Mouse (Mus musculus) neural tube, embryonic 13.5 days (tissue): ENCODE results near the gene Hyls1. TPM values are rescaled to one million over a fixed set of nuclear protein-coding genes. Genes with fewer than 3 reads are reported as not detected.

Experiments
- ATAC-seq: fragments of 200-750 bp; cut with Nextera tagmentation; 2 replicates; pipeline ENCODE4 v1.8.0; 2017; ENCODE audit warnings: low read depth, mild to moderate bottlenecking, moderate TSS enrichment, moderate library complexity
- H3K27ac ChIP-seq: fragments of 300-500 bp; sonication (generic); replicated peaks from 2 replicates; pipeline ENCODE4 v1.5.1; 2015; ENCODE audit warnings: moderate library complexity, mild to moderate bottlenecking, inconsistent platforms
- H3K27me3 ChIP-seq: fragments of 300-500 bp; sonication (generic); 2 replicates; pipeline ENCODE4 v1.6.1; 2015; ENCODE audit warnings: mild to moderate bottlenecking, inconsistent platforms
- H3K36me3 ChIP-seq: fragments of 300-500 bp; sonication (generic); 2 replicates; pipeline ENCODE4 v1.6.1; 2015; ENCODE audit warnings: mild to moderate bottlenecking, inconsistent platforms
- H3K4me1 ChIP-seq: fragments of 300-500 bp; sonication (generic); replicated peaks from 2 replicates; pipeline ENCODE4 v1.6.1; 2015; ENCODE audit warnings: inconsistent platforms
- H3K4me2 ChIP-seq: fragments of 300-500 bp; sonication (generic); 2 replicates; pipeline ENCODE4 v1.6.1; 2015; ENCODE audit warnings: inconsistent platforms, mild to moderate bottlenecking, moderate library complexity
- H3K4me3 ChIP-seq: fragments of 300-500 bp; sonication (generic); 2 replicates; pipeline ENCODE4 v1.5.1; 2015; ENCODE audit warnings: mild to moderate bottlenecking, inconsistent platforms
- H3K9ac ChIP-seq: fragments of 300-500 bp; sonication (generic); 2 replicates; pipeline ENCODE4 v1.6.1; 2015; ENCODE audit warnings: moderate library complexity, mild to moderate bottlenecking, inconsistent platforms
- H3K9me3 ChIP-seq: fragments of 300-500 bp; sonication (generic); 2 replicates; pipeline ENCODE4 v1.6.1; 2016; ENCODE audit warnings: inconsistent platforms
- WGBS: fragments of 180-500 bp; shearing (Covaris S2); methylation state at CpG from one replicate; pipeline ENCODE4 v1.1.7; 2015; 5-methylcytosine and 5-hydroxymethylcytosine counted together
- polyA plus RNA-seq: library from polyadenylated mRNA; unstranded; fragments of >200 nt; fragmentation: Nextera tagmentation; extraction: Ambion mirVana; gene quantifications from 2 replicates; pipeline ENCODE4 v1.2.1, GENCODE M21; 2015

Gene Hyls1
- polyA plus RNA-seq, 1 experiment from 2014 or later, result 18.6 TPM

GRCm38 (mm10) chr9:35541488-35541887 is 28.7 kb downstream of the Hyls1 start:
- H3K36me3 ChIP-seq, result peaks cover 50% of the 10 kb centered on the region
- no peak overlapping the region for H3K9ac ChIP-seq
- 10% methylated on average over 6 of the region's 6 CpGs for WGBS
- peak; percentile 68; the same call in 1 of the 2 replicates for ATAC-seq
- peaks cover 6% of the 10 kb centered on the region for H3K4me1 ChIP-seq
- no peak overlapping the region for H3K4me3 ChIP-seq
- H3K27me3 ChIP-seq, result no peaks in the 10 kb centered on the region
- no peaks in the 10 kb centered on the region for H3K9me3 ChIP-seq
- no peak overlapping the region for H3K4me2 ChIP-seq
- H3K27ac ChIP-seq, result no peak overlapping the region

GRCm38 (mm10) chr9:35541024-35541423 is 29.2 kb downstream of the Hyls1 start:
- Histone ChIP-seq H3K4me1 (peaks cover 6% of the 10 kb centered on the region), H3K4me2 (no peak overlapping the region), H3K27me3 (no peaks in the 10 kb centered on the region), H3K9me3 (no peaks in the 10 kb centered on the region), H3K27ac (no peak overlapping the region), H3K36me3 (peaks cover 45% of the 10 kb centered on the region), H3K4me3 (no peak overlapping the region), H3K9ac (no peak overlapping the region)
- peak; percentile 16; the same call in 1 of the 2 replicates for ATAC-seq
- 89% methylated on average over 5 of the region's 5 CpGs for WGBS

GRCm38 (mm10) chr9:35539001-35539750 is 31.0 kb downstream of the Hyls1 start:
- 74% methylated on average over 13 of the region's 13 CpGs for WGBS
- no peaks in the 10 kb centered on the region for H3K9me3 ChIP-seq
- no peak overlapping the region for H3K4me2 ChIP-seq
- ATAC-seq, result no peak
- H3K36me3 ChIP-seq, result peaks cover 27% of the 10 kb centered on the region
- H3K27ac ChIP-seq, result no peak overlapping the region
- H3K27me3 ChIP-seq, result no peaks in the 10 kb centered on the region
- no peaks in the 10 kb centered on the region for H3K4me1 ChIP-seq
- H3K9ac ChIP-seq, result no peak overlapping the region
- no peak overlapping the region for H3K4me3 ChIP-seq

DNA sequence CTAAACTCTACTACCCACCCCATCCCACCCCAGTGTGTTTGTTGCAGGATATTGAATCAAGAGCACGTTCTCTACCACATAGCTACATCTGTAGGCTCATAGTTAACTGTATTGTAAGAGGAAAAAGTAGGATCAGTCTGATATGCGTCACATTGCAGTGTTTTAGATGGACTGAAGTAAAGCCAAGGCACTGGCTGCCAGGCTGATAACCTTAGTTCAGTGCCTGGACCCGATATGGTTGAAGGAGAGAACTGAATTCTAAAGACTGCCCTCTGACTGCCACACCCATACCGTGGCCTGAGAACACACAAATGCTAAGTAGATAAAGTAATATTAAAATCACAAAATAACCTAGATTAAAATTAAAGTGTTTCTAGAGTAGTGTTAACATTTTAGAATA is 34.3 kb downstream of the Hyls1 start:
- Histone ChIP-seq H3K4me1 (no peaks in the 10 kb centered on the region), H3K9me3 (no peaks in the 10 kb centered on the region), H3K4me2 (no peak overlapping the region), H3K36me3 (peaks cover 8% of the 10 kb centered on the region; the same call in 1 of the 2 replicates), H3K27me3 (no peaks in the 10 kb centered on the region), H3K4me3 (no peak overlapping the region), H3K27ac (no peak overlapping the region), H3K9ac (no peak overlapping the region)
- WGBS, result 82% methylated on average over 4 of the region's 4 CpGs
- no peak for ATAC-seq

DNA sequence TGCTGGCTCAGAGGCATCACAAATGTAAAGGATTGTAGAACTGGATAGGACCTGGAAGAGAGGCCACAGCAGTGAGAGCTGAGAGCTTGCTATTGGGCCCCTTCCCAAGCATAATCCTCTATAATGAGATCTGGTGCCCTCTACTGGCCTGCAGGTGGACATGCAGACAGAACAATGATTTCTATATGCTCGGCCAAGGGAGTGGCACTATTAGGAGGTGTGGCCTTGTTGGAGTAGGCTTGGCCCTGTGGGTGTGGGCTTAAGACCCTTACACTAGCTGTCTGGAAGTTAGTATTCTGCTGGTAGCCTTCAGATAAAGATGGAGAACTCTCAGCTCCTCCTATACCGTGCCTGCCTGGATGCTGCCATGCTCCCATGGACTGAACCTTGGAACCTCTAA is 35.1 kb downstream of the Hyls1 start:
- no peak overlapping the region for H3K9ac ChIP-seq
- WGBS, result 10% methylated on average over 2 of the region's 2 CpGs
- H3K4me1 ChIP-seq, result peaks cover 2% of the 10 kb centered on the region
- H3K4me2 ChIP-seq, result no peak overlapping the region
- peaks cover under 1% of the 10 kb centered on the region; the same call in 1 of the 2 replicates for H3K36me3 ChIP-seq
- H3K27ac ChIP-seq, result no peak overlapping the region
- H3K9me3 ChIP-seq, result no peaks in the 10 kb centered on the region
- ATAC-seq, result peak; percentile 92
- no peaks in the 10 kb centered on the region for H3K27me3 ChIP-seq
- H3K4me3 ChIP-seq, result no peak overlapping the region

GRCm38 (mm10) chr9:35533266-35533665 is 36.9 kb downstream of the Hyls1 start:
- Histone ChIP-seq H3K27me3 (no peaks in the 10 kb centered on the region), H3K4me2 (no peak overlapping the region), H3K4me1 (peaks cover 8% of the 10 kb centered on the region)

GRCm38 (mm10) chr9:35529796-35530195 is 40.4 kb downstream of the Hyls1 start:
- Histone ChIP-seq H3K36me3 (no peaks in the 10 kb centered on the region), H3K9me3 (no peaks in the 10 kb centered on the region), H3K9ac (no peak overlapping the region), H3K4me3 (no peak overlapping the region), H3K4me2 (no peak overlapping the region), H3K27ac (peak overlapping the region; percentile 73), H3K4me1 (peaks cover 8% of the 10 kb centered on the region), H3K27me3 (no peaks in the 10 kb centered on the region)
- WGBS, result 20% methylated on average over 1 of the region's 1 CpGs
- no peak for ATAC-seq

More at GRCm38 (mm10) chr9:35533266-35533665, 36.9 kb downstream of the Hyls1 start:
- no peak overlapping the region for H3K9ac ChIP-seq
- no peak overlapping the region for H3K4me3 ChIP-seq
- H3K27ac ChIP-seq, result no peak overlapping the region
- no peak for ATAC-seq
- 69% methylated on average over 9 of the region's 9 CpGs for WGBS
- H3K9me3 ChIP-seq, result no peaks in the 10 kb centered on the region
- H3K36me3 ChIP-seq, result no peaks in the 10 kb centered on the region

GRCm38 (mm10) chr9:35529141-35529540 is 41.1 kb downstream of the Hyls1 start:
- H3K4me1 ChIP-seq, result peaks cover 13% of the 10 kb centered on the region
- 55% methylated on average over 3 of the region's 3 CpGs for WGBS
- no peaks in the 10 kb centered on the region for H3K9me3 ChIP-seq
- H3K4me2 ChIP-seq, result no peak overlapping the region
- no peak overlapping the region for H3K27ac ChIP-seq
- ATAC-seq, result peak; percentile 36; the same call in 1 of the 2 replicates
- H3K27me3 ChIP-seq, result no peaks in the 10 kb centered on the region
- H3K9ac ChIP-seq, result no peak overlapping the region
- H3K36me3 ChIP-seq, result no peaks in the 10 kb centered on the region
- H3K4me3 ChIP-seq, result no peak overlapping the region

DNA sequence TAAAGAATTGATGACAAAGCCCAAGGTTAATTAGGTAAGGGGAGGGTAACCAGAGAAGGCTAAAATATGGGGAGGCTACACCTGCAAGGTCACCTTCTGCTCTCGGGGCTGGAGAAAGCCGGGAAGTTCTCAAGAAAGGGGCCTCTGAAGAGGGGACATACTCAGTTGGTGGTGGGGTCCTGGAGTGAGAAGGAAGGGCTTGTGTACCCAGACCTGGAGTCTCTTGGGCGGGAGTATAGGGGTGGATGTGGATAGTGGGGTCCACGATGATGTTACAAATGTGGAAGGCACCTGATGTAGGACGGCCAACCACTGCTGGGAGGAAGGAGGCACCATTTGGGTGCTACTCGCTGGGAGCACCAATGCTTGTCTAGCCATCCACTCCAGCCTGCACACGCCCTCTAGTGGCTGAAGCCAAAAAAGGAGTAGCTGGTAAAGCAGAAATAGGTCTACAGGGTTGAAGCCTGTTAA is 46.2 kb downstream of the Hyls1 start:
- H3K4me1 ChIP-seq, result peaks cover 19% of the 10 kb centered on the region
- peak; percentile 79; the same call in 1 of the 2 replicates for ATAC-seq
- no peaks in the 10 kb centered on the region for H3K9me3 ChIP-seq
- 0 out of 2 replicates have a peak overlapping the region, but pooled peaks have one; percentile 6 for H3K4me2 ChIP-seq
- no peak overlapping the region for H3K9ac ChIP-seq
- no peak overlapping the region; the same call in 1 of the 2 replicates for H3K27ac ChIP-seq
- no peak overlapping the region for H3K4me3 ChIP-seq
- no peaks in the 10 kb centered on the region for H3K36me3 ChIP-seq
- WGBS, result 24% methylated on average over 7 of the region's 7 CpGs
- H3K27me3 ChIP-seq, result 0 out of 2 replicates have a peak, but pooled peaks cover 3% of the 10 kb centered on the region

- Histone ChIP-seq H3K9ac (no peak overlapping the region), H3K36me3 (no peaks in the 10 kb centered on the region), H3K27me3 (0 out of 2 replicates have a peak, but pooled peaks cover 3% of the 10 kb centered on the region), H3K9me3 (no peaks in the 10 kb centered on the region), H3K4me1 (peaks cover 19% of the 10 kb centered on the region), H3K27ac (no peak overlapping the region; the same call in 1 of the 2 replicates), H3K4me3 (no peak overlapping the region), H3K4me2 (0 out of 2 replicates have a peak overlapping the region, but pooled peaks have one; percentile 6)
- ATAC-seq, result peak; percentile 79
- WGBS, result 22% methylated on average over 5 of the region's 5 CpGs
Measured at GRCm38 (mm10) chr9:35523541-35523940, 46.7 kb downstream of the Hyls1 start.

DNA sequence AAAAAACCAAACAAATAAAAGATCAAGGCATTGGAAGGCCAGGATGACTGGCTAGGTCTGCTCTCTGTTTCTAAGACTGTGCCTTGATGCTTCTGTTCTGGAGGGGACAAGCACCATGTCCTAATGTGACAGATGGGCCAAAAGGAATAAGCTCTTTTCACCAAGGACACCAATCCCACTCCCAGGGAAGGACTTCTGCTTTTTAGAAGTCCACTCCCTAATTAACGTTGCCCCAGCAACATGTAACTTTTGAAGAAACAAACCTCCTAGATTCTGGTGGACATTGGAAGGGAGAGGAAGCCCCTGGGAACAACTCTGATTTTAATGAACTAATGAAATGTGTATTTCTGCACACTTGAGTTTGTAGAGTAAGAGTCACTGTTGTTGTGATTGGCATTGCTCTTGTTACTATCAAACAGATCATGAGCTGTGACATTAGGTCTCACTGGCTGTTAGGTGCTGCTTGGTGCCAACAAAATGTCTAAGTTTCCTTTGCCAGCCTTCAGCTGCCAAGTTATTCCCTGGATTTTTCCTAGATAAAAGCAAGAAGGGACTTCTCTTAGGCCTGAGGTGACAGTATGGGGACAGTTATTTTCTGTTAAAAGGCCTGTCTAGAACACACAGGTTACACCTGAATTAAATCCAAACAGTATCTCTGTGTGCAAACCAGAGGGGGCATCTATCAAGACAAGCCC is 47.2 kb downstream of the Hyls1 start:
- peaks cover 19% of the 10 kb centered on the region for H3K4me1 ChIP-seq
- ATAC-seq, result no peak
- no peak overlapping the region for H3K27ac ChIP-seq
- H3K9me3 ChIP-seq, result no peaks in the 10 kb centered on the region
- H3K9ac ChIP-seq, result no peak overlapping the region
- H3K4me3 ChIP-seq, result no peak overlapping the region
- 74% methylated on average over 1 of the region's 1 CpGs for WGBS
- H3K27me3 ChIP-seq, result 0 out of 2 replicates have a peak, but pooled peaks cover 3% of the 10 kb centered on the region
- H3K36me3 ChIP-seq, result no peaks in the 10 kb centered on the region
- no peak overlapping the region for H3K4me2 ChIP-seq

DNA sequence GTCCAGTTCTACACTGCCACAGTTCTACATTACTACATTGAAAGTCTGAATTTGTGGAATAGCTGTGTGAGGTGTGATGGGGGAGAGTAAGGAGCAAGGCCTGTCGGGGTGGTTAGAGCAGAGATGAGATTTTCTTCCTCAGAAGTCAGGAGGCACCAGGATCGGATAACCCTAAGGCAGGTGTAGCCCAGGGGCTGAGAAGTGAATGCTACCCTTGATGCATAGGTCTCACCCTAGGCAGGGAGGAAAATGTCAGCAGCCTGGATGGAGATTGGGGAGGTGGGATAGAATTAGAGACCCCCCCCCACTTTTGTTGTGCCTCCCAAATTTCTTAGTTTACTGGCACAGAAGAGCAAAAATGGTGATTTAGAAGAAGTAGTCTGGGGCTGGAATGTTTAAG is 48.0 kb downstream of the Hyls1 start:
- WGBS, result 78% methylated on average over 2 of the region's 2 CpGs
- Histone ChIP-seq H3K27me3 (0 out of 2 replicates have a peak, but pooled peaks cover 3% of the 10 kb centered on the region), H3K9me3 (no peaks in the 10 kb centered on the region), H3K36me3 (no peaks in the 10 kb centered on the region), H3K27ac (no peak overlapping the region), H3K4me3 (no peak overlapping the region), H3K4me2 (no peak overlapping the region), H3K9ac (no peak overlapping the region), H3K4me1 (peaks cover 19% of the 10 kb centered on the region)
- ATAC-seq, result no peak
